ENCODE assay signal across 8 mouse cellular contexts in the genomic region with DNA sequence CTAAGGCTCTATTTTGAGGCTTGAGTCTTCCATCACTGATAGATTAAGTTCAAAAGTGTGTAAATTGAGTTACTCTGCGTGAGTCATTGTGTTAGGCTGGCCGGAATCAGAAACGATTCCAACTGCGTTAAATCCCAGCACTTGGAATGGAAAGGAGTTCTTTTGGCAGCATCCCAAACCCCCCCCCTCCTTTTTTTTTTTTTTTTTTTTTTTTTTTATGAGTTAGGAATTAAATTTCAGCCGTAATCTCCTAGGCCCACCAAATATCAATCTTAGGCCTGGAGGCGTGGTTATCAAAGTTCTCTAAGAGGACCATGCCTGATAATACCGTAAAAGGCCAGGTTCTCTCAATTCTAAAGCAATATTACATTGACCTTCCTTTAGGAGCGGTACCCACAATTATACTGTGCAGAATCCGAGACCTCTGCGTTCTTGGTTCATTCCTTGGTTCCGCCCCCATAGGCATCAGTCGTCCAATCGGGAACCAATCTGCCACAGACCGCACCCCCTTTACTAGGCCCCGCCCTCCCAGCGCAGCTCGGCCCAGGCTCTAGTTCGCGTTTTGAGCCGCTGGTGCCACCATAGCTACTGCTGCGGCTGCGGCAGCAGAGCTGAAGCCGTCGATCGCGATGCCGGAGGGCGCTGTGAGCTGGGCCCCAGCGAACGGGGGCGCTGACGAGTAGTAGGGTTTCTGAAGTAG. TPM values are rescaled to one million over a fixed set of nuclear protein-coding genes. Genes with fewer than 3 reads are reported as not detected.
DNase-seq lines count a peak whose midpoint lies in the region; ATAC-seq and TF ChIP-seq lines count a peak whose summit lies in the region.

No protein-coding gene starts in this region.

- DNase-seq in MEL (ENCODE audit: low read depth, low spot score): peak; percentile 97
- DNase-seq in cerebellum, adult 2 months: peak; percentile 96 to 97
- peak; percentile 97 for DNase-seq in forebrain, postnatal 0 days
- DNase-seq in heart, postnatal 4 days: peak; percentile 97
- peak; percentile 93 to 95 for DNase-seq in layer of hippocampus, adult 8-10 months (ENCODE audit: low spot score in 2 of 2)
- DNase-seq in ovary, adult 18-20 months (ENCODE audit: low spot score): peak; percentile 93
- peak; percentile 96 for DNase-seq in thymus, postnatal 0 days (ENCODE audit: low spot score)

- TF ChIP-seq EP300 in MEL (IDR thresholded peaks at IDR 0.05; ENCODE audit: low read depth in 1 of 2, low read length in 2 of 2): no peak

- peak overlapping the region; percentile 37 to 86 for H3K4me3 ChIP-seq in MEL (ENCODE audit: control insufficient read depth in 1 of 2, insufficient read depth in 1 of 2, low read depth in 2 of 2, low read length in 2 of 2)
- H3K4me3 ChIP-seq in cerebellum, adult 2 months (replicated peaks; ENCODE audit: insufficient read depth, low read depth, low read length): peak overlapping the region; percentile 62
- peak overlapping the region; percentile 85 for H3K4me3 ChIP-seq in forebrain, postnatal 0 days (ENCODE audit: low read depth, low read length)
- H3K4me3 ChIP-seq in lung, embryonic 15.5 days: peak overlapping the region; percentile 76

- H3K36me3 ChIP-seq in MEL (ENCODE audit: control insufficient read depth in 1 of 2, insufficient read depth in 2 of 2, low read length in 2 of 2): peaks cover 0 to 9% of the 10 kb centered on the region in 2 experiments; a peak in 2 of 4 replicates
- H3K36me3 ChIP-seq in forebrain, postnatal 0 days (ENCODE audit: insufficient read depth): no peaks in the 10 kb centered on the region; the same call in none of the 2 replicates
- 0 out of 2 replicates have a peak, but pooled peaks cover 3% of the 10 kb centered on the region for H3K36me3 ChIP-seq in lung, embryonic 15.5 days

- peak overlapping the region; percentile 82 for H3K9ac ChIP-seq in MEL (ENCODE audit: control insufficient read depth, low read depth, low read length, poor library complexity, severe bottlenecking)
- peak overlapping the region; percentile 83 for H3K9ac ChIP-seq in forebrain, postnatal 0 days
- H3K9ac ChIP-seq in lung, embryonic 15.5 days: peak overlapping the region; percentile 74

- H3K27me3 ChIP-seq in MEL (ENCODE audit: control insufficient read depth in 1 of 2, insufficient read depth in 2 of 2, low read length in 2 of 2): no peaks in the 10 kb centered on the region
- H3K27me3 ChIP-seq in cerebellum, adult 2 months (ENCODE audit: control insufficient read depth, insufficient read depth, low read length): no peaks in the 10 kb centered on the region
- no peaks in the 10 kb centered on the region for H3K27me3 ChIP-seq in forebrain, postnatal 0 days (ENCODE audit: insufficient read depth, low read length)
- no peaks in the 10 kb centered on the region for H3K27me3 ChIP-seq in lung, embryonic 15.5 days

- ATAC-seq in forebrain, postnatal 0 days: peak; percentile 100
- peak; percentile 99 for ATAC-seq in lung, embryonic 15.5 days (ENCODE audit: borderline replicate concordance, extremely low read depth, low FRiP score, low TSS enrichment)

- peak; percentile 68 to 81; a peak in 3 of 4 replicates for TF ChIP-seq POLR2A in MEL (IDR thresholded peaks at IDR 0.05; ENCODE audit: control insufficient read depth in 1 of 2, insufficient read depth in 1 of 2, low read depth in 1 of 2, low read length in 2 of 2, poor library complexity in 1 of 2)
- peak; percentile 91 for TF ChIP-seq POLR2A in cerebellum, adult 2 months (IDR thresholded peaks at IDR 0.05; ENCODE audit: borderline replicate concordance, insufficient read depth, low read length)

- H3K27ac ChIP-seq in MEL (ENCODE audit: control insufficient read depth, low read depth, low read length): 0 out of 2 replicates have a peak overlapping the region, but pooled peaks have one; percentile 13
- peak overlapping the region; percentile 27; the same call in 1 of the 2 replicates for H3K27ac ChIP-seq in cerebellum, adult 2 months (ENCODE audit: insufficient read depth, low read length)
- peak overlapping the region; percentile 64 for H3K27ac ChIP-seq in forebrain, postnatal 0 days (ENCODE audit: low read depth, low read length)
- peak overlapping the region; percentile 62 for H3K27ac ChIP-seq in lung, embryonic 15.5 days

- peak overlapping the region; percentile 67 for H3K4me2 ChIP-seq in forebrain, postnatal 0 days (ENCODE audit: low read depth)
- peak overlapping the region; percentile 60 for H3K4me2 ChIP-seq in lung, embryonic 15.5 days

- peaks cover 2% of the 10 kb centered on the region; the same call in 1 of the 2 replicates for H3K79me2 ChIP-seq in MEL (ENCODE audit: control insufficient read depth, insufficient read depth, low read length, poor library complexity)

- TF ChIP-seq RAD21 in MEL (IDR thresholded peaks at IDR 0.05; ENCODE audit: low read depth, low read length): no peak

- H3K4me1 ChIP-seq in MEL (ENCODE audit: control insufficient read depth in 1 of 2, insufficient read depth in 2 of 2, low read length in 2 of 2): peaks cover 0 to 12% of the 10 kb centered on the region in 2 experiments; a peak in 1 of 4 replicates
- no peaks in the 10 kb centered on the region; the same call in 1 of the 2 replicates for H3K4me1 ChIP-seq in cerebellum, adult 2 months (ENCODE audit: control insufficient read depth, insufficient read depth, low read length)
- H3K4me1 ChIP-seq in forebrain, postnatal 0 days (ENCODE audit: insufficient read depth): peaks cover 5% of the 10 kb centered on the region; the same call in 1 of the 2 replicates
- peaks cover 24% of the 10 kb centered on the region for H3K4me1 ChIP-seq in lung, embryonic 15.5 days

- 1% methylated on average over 32 of the region's 32 CpGs for WGBS in cerebellum, adult 2 months
- 1% methylated on average over 32 of the region's 32 CpGs for WGBS in forebrain, postnatal 0 days
- WGBS in lung, embryonic 15.5 days: under 1% methylated on average over 32 of the region's 32 CpGs

- no peaks in the 10 kb centered on the region for H3K9me3 ChIP-seq in MEL (replicated peaks; ENCODE audit: insufficient read depth, low read length)
- no peaks in the 10 kb centered on the region for H3K9me3 ChIP-seq in forebrain, postnatal 0 days (ENCODE audit: low read length)
- H3K9me3 ChIP-seq in lung, embryonic 15.5 days: no peaks in the 10 kb centered on the region

- TF ChIP-seq CTCF in MEL (IDR thresholded peaks at IDR 0.05 in 2 of 3, conservative IDR thresholded peaks at IDR 0.05 in 1 of 3; ENCODE audit: control insufficient read depth in 1 of 3, insufficient read depth in 1 of 3, low read depth in 2 of 3, low read length in 3 of 3, poor library complexity in 1 of 3, severe bottlenecking in 1 of 3): peak in 2 of 3 experiments; percentile 59 to 63; a peak in 4 of 6 replicates
- no peak for TF ChIP-seq CTCF in cerebellum, adult 2 months (IDR thresholded peaks at IDR 0.05; ENCODE audit: borderline replicate concordance, insufficient read depth, low read depth, low read length)
- TF ChIP-seq CTCF in forebrain, postnatal 0 days (IDR thresholded peaks at IDR 0.05; ENCODE audit: low read depth): peak; percentile 66

TF ChIP-seq in MEL, 35 proteins besides CTCF, POLR2A, EP300 and RAD21 (continues in another document):
- TF ChIP-seq SIN3A (IDR thresholded peaks at IDR 0.05; ENCODE audit: low read length): peak; percentile 86; the same call in 1 of the 2 replicates
- TF ChIP-seq USF2 (IDR thresholded peaks at IDR 0.05; ENCODE audit: borderline replicate concordance in 1 of 2, insufficient read depth in 1 of 2, low read depth in 1 of 2, low read length in 2 of 2): no peak
- no peak for TF ChIP-seq UBTF (IDR thresholded peaks at IDR 0.05; ENCODE audit: borderline replicate concordance, insufficient read depth, low read depth, low read length)
- no peak for TF ChIP-seq KAT2A (conservative IDR thresholded peaks at IDR 0.05; ENCODE audit: low read depth, low read length)
- peak; percentile 13; the same call in 1 of the 2 replicates for TF ChIP-seq TCF12 (IDR thresholded peaks at IDR 0.05; ENCODE audit: low read depth, low read length)

RNA-seq across cellular contexts. Expression of a gene that starts 0.5 kb away (rescaled TPM):
- total RNA-seq in MEL (2012; rRNA removed): 2.5 and 3.8 TPM in 2 replicates
- 1 to 10 TPM in 1 of 2 experiments, not detected in 1; 4.9 TPM for polyA plus RNA-seq in MEL (2012; ENCODE audit: insufficient read depth in 1 of 2, insufficient read length in 2 of 2, low read depth in 1 of 2, low replicate concordance in 2 of 2, missing spikeins in 1 of 2)
- polyA plus RNA-seq in cerebellum, adult 2 months (2012; rRNA removed): 37.6 and 42.2 TPM in 2 replicates
- total RNA-seq in forebrain, postnatal 0 days (2014; rRNA removed): 38.6 and 42.5 TPM in 2 replicates
- polyA plus RNA-seq in forebrain, postnatal 0 days (2015; fragmentation: Nextera tagmentation; extraction: Ambion mirVana): 6.5 and 7.4 TPM in 2 replicates
- total RNA-seq in heart, postnatal 4 days (2021): 10 to 100 TPM; 12.6 to 13.6 TPM
- total RNA-seq in layer of hippocampus, adult 8-10 months (2022): 10 to 100 TPM; 38.0 to 56.3 (median 47.2) TPM
- 2.6 and 3.0 TPM in 2 replicates for polyA plus RNA-seq in lung, embryonic 15.5 days (2015; fragmentation: Nextera tagmentation; extraction: Ambion mirVana)
- 0.68 and 1.2 TPM in 2 replicates for polyA plus RNA-seq in thymus, postnatal 0 days (2015; fragmentation: Nextera tagmentation; extraction: Ambion mirVana)

RNA-seq across cellular contexts. Expression of a gene that starts 55.3 kb away (rescaled TPM):
- total RNA-seq in MEL (2012; rRNA removed): 4.2 and 5.9 TPM in 2 replicates
- polyA plus RNA-seq in MEL (2012; ENCODE audit: insufficient read depth in 1 of 2, insufficient read length in 2 of 2, low read depth in 1 of 2, low replicate concordance in 2 of 2, missing spikeins in 1 of 2): 10 to 100 TPM in 1 of 2 experiments, not detected in 1; 12.0 TPM
- 11.2 and 11.9 TPM in 2 replicates for polyA plus RNA-seq in cerebellum, adult 2 months (2012; rRNA removed)
- total RNA-seq in forebrain, postnatal 0 days (2014; rRNA removed): 12.7 and 14.6 TPM in 2 replicates
- polyA plus RNA-seq in forebrain, postnatal 0 days (2015; fragmentation: Nextera tagmentation; extraction: Ambion mirVana): 16.4 and 16.9 TPM in 2 replicates
- total RNA-seq in heart, postnatal 4 days (2021): 10 to 100 TPM; 12.2 to 13.6 TPM
- 1 to 10 TPM; 3.6 to 5.7 (median 4.2) TPM for total RNA-seq in layer of hippocampus, adult 8-10 months (2022)
- 20.0 and 21.2 TPM in 2 replicates for polyA plus RNA-seq in lung, embryonic 15.5 days (2015; fragmentation: Nextera tagmentation; extraction: Ambion mirVana)
- polyA plus RNA-seq in thymus, postnatal 0 days (2015; fragmentation: Nextera tagmentation; extraction: Ambion mirVana): 18.3 and 22.1 TPM in 2 replicates

RNA-seq across cellular contexts. Expression of a gene that starts 55.3 kb away (rescaled TPM):
- 0.46 and 0.96 TPM in 2 replicates for total RNA-seq in MEL (2012; rRNA removed)
- polyA plus RNA-seq in MEL (2012; ENCODE audit: insufficient read depth in 1 of 2, insufficient read length in 2 of 2, low read depth in 1 of 2, low replicate concordance in 2 of 2, missing spikeins in 1 of 2): 1 to 10 TPM in 1 of 2 experiments, not detected in 1; 1.7 TPM
- 9.0 and 10.8 TPM in 2 replicates for polyA plus RNA-seq in cerebellum, adult 2 months (2012; rRNA removed)
- 4.3 and 7.5 TPM in 2 replicates for total RNA-seq in forebrain, postnatal 0 days (2014; rRNA removed)
- polyA plus RNA-seq in forebrain, postnatal 0 days (2015; fragmentation: Nextera tagmentation; extraction: Ambion mirVana): 0.72 and 1.2 TPM in 2 replicates
- 1 to 10 TPM in 1 of 2 experiments, under 1 TPM in 1; 0.43 to 1.6 TPM for total RNA-seq in heart, postnatal 4 days (2021)
- 1 to 10 TPM; 1.9 to 7.8 (median 3.4) TPM for total RNA-seq in layer of hippocampus, adult 8-10 months (2022)
- 2.1 and 3.1 TPM in 2 replicates for polyA plus RNA-seq in lung, embryonic 15.5 days (2015; fragmentation: Nextera tagmentation; extraction: Ambion mirVana)
- 0.70 and 1.3 TPM in 2 replicates for polyA plus RNA-seq in thymus, postnatal 0 days (2015; fragmentation: Nextera tagmentation; extraction: Ambion mirVana)

Comparison
In these comparisons a context has a peak if more than half of its experiments do, and no peak if none do; other contexts are left out.
1. Peak in every context shown above with its lines: DNase-seq, ATAC-seq, H3K4me3 ChIP-seq and H3K27ac ChIP-seq.
2. H3K27ac ChIP-seq: peak in every context shown above with its lines; median percentile 64 in forebrain, postnatal 0 days; 62 in lung, embryonic 15.5 days; 27 in cerebellum, adult 2 months; 13 in MEL.